Mouse (Mus musculus): ENCODE measurements at regions not wholly inside any gene's neighbourhood (a gene's known extent, or its start where the extent isn't known, plus 50 kb on each side); places are given as distances from the start of the nearest gene placed in this dataset.

GRCm38 (mm10) chr4:35402376-35403133 is 176.6 kb upstream of the C9orf72 start:
- TF ChIP-seq MAX (IDR thresholded peaks at IDR 0.05; ENCODE audit: low read depth): no peak
- TF ChIP-seq TCF3 (IDR thresholded peaks at IDR 0.05; ENCODE audit: insufficient read length, low read depth): no peak
- TF ChIP-seq POLR2A (IDR thresholded peaks at IDR 0.05; ENCODE audit: insufficient read length, low read depth): no peak
- no peak for TF ChIP-seq TCF12 (IDR thresholded peaks at IDR 0.05; ENCODE audit: insufficient read depth, poor library complexity, severe bottlenecking)
- no peak for TF ChIP-seq E2F4 (IDR thresholded peaks at IDR 0.05; ENCODE audit: insufficient read depth)
- no peak for TF ChIP-seq USF1 (IDR thresholded peaks at IDR 0.05; ENCODE audit: low read depth)
- no peak for TF ChIP-seq MYOD1 (IDR thresholded peaks at IDR 0.05; ENCODE audit: control insufficient read depth in 1 of 3, insufficient read length in 2 of 3, low read depth in 2 of 3)

Measured in myocyte (in vitro differentiated cells).